Mouse (Mus musculus): Measurements from ENCODE around the gene Elane. TPM values are rescaled to one million over a fixed set of nuclear protein-coding genes. Genes with fewer than 3 reads are reported as not detected.
A peak's percentile ranks its signal among the peaks of the same experiment; 100 is the strongest.

Elane gene
- polyA plus RNA-seq, 1 experiment from 2014 or later, result 11.1 TPM

DNA sequence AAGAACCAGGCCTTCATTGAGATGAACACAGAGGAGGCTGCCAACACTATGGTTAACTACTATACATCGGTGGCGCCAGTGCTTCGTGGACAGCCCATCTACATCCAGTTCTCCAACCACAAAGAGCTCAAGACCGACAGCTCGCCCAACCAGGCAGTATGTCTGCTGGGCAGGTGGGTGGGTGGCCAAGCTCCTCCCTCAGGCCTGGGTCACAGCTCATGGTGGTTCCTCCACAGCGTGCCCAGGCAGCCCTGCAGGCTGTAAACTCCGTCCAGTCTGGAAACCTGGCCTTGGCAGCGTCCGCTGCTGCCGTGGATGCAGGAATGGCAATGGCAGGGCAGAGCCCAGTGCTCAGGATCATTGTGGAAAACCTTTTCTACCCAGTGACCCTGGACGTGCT lies 26.9 kb upstream of the Elane start:
- no peak overlapping the region for H3K27ac ChIP-seq
- no peaks in the 10 kb centered on the region for H3K9me3 ChIP-seq
- H3K4me2 ChIP-seq, result no peak overlapping the region
- no peak for ATAC-seq (ENCODE audit: insufficient read depth, low FRiP score, low read depth)
- peaks cover 50% of the 10 kb centered on the region for H3K36me3 ChIP-seq
- no peaks in the 10 kb centered on the region for H3K27me3 ChIP-seq (replicated peaks)
- H3K4me1 ChIP-seq, result peaks cover 40% of the 10 kb centered on the region
- H3K4me3 ChIP-seq (replicated peaks), result no peak overlapping the region
- 74% methylated on average over 11 of the region's 11 CpGs for WGBS
- H3K9ac ChIP-seq, result no peak overlapping the region

DNA sequence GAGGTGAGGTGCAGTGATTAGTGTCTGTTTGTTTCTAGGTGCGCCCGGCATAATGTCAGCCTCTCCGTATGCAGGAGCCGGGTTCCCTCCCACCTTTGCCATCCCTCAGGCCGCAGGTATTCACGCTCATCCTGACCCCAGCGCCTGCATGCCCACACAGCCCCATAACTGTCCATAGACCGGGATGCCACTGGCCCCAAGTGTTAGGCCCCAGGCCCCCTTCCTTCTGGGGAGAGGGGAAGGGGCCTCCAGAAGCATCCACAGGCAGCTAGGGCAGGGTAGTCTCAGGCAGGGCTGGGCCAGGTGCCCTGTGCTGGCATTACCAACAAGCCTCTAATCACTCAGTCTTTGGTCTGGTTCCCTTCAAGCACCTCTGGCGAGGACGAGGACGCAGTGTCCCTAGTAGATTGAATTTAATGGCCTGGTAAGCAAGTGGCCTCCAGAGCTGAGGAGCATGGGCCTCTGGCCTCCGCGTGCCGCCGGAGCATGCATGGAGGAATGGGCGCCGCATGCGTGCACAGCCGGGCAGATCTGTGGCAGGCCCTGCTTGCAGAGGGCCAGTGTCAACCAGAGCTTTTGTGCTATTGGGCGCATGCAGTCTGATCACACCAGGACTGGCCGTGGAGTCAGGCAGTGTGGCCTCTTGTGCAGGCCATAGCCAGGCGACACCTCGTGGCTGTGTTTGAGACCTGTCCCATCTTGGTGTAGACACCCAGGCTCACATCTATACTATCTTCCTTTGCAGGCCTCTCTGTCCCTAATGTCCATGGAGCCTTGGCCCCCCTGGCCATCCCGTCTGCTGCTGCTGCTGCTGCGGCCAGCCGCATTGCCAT lies 25.8 kb upstream of the Elane start:
- Histone ChIP-seq H3K36me3 (peaks cover 59% of the 10 kb centered on the region), H3K27ac (no peak overlapping the region), H3K9ac (no peak overlapping the region), H3K4me2 (no peak overlapping the region), H3K9me3 (no peaks in the 10 kb centered on the region), H3K27me3 (replicated peaks) (no peaks in the 10 kb centered on the region), H3K4me1 (peaks cover 42% of the 10 kb centered on the region), H3K4me3 (replicated peaks) (no peak overlapping the region)
- WGBS, result 91% methylated on average over 26 of the region's 26 CpGs
- no peak for ATAC-seq (ENCODE audit: insufficient read depth, low FRiP score, low read depth)

DNA sequence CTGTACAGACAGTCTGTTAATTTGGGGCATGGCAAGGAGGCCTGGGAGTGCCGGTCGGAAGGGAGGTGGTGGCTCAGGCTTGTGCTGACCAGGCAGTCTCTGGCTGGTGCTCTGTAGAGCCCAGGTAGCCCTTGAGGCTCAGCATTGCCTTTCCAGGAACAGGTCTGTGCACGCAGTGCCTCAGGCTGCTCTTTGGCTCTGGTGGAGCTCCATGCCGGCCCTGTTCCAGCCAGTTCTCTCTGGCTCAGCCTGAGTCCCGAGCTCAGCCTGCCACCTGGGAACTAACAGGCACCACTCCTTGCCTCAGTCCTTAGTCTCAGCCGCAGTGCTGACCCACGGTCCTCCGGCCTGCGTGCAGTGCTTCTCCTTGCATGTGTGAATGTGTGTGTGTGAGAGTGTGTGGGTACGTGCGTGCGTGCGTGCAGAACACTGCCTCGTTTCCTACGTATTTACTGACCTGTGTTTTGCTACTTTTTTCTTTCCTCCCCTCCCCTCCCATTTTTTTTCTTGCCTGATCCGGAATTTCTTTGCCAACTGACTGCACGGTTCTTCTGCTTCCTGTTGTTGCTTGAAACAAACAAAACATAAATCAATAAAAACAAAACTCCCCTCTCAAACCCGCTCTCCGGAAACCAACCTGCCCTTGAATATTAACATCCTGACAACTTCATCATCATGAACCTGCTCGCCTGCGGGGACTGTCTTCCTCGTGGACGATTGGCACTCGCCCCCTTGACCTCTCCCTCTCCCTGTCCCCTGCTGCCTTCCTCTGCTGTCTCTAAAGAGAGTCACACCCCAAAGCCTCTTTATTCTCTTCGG lies 24.6 kb upstream of the Elane start:
- peaks cover 40% of the 10 kb centered on the region for H3K4me1 ChIP-seq
- ATAC-seq (ENCODE audit: insufficient read depth, low FRiP score, low read depth), result no peak
- no peak overlapping the region for H3K4me2 ChIP-seq
- WGBS, result 71% methylated on average over 25 of the region's 25 CpGs
- H3K9me3 ChIP-seq, result no peaks in the 10 kb centered on the region
- H3K27me3 ChIP-seq (replicated peaks), result no peaks in the 10 kb centered on the region
- H3K9ac ChIP-seq, result no peak overlapping the region
- no peak overlapping the region for H3K4me3 ChIP-seq (replicated peaks)
- peaks cover 64% of the 10 kb centered on the region for H3K36me3 ChIP-seq
- no peak overlapping the region for H3K27ac ChIP-seq

- Histone ChIP-seq H3K9me3 (no peaks in the 10 kb centered on the region), H3K4me3 (replicated peaks) (no peak overlapping the region), H3K27ac (no peak overlapping the region), H3K4me2 (no peak overlapping the region), H3K36me3 (peaks cover 64% of the 10 kb centered on the region), H3K4me1 (peaks cover 32% of the 10 kb centered on the region), H3K27me3 (replicated peaks) (no peaks in the 10 kb centered on the region), H3K9ac (no peak overlapping the region)
- 86% methylated on average over 23 of the region's 23 CpGs for WGBS
- ATAC-seq (ENCODE audit: insufficient read depth, low FRiP score, low read depth), result no peak
These were observed 23.8 kb upstream of the Elane start for GRCm38 (mm10) chr10:79862049-79862788.

- Histone ChIP-seq H3K4me1 (peaks cover 25% of the 10 kb centered on the region), H3K9ac (no peak overlapping the region), H3K9me3 (no peaks in the 10 kb centered on the region), H3K4me3 (replicated peaks) (no peak overlapping the region), H3K27ac (no peak overlapping the region), H3K4me2 (no peak overlapping the region), H3K27me3 (replicated peaks) (no peaks in the 10 kb centered on the region), H3K36me3 (peaks cover 64% of the 10 kb centered on the region)
- ATAC-seq (ENCODE audit: insufficient read depth, low FRiP score, low read depth), result no peak
- 61% methylated on average over 10 of the region's 10 CpGs for WGBS
These were observed 23.1 kb upstream of the Elane start for GRCm38 (mm10) chr10:79862925-79863324.

DNA sequence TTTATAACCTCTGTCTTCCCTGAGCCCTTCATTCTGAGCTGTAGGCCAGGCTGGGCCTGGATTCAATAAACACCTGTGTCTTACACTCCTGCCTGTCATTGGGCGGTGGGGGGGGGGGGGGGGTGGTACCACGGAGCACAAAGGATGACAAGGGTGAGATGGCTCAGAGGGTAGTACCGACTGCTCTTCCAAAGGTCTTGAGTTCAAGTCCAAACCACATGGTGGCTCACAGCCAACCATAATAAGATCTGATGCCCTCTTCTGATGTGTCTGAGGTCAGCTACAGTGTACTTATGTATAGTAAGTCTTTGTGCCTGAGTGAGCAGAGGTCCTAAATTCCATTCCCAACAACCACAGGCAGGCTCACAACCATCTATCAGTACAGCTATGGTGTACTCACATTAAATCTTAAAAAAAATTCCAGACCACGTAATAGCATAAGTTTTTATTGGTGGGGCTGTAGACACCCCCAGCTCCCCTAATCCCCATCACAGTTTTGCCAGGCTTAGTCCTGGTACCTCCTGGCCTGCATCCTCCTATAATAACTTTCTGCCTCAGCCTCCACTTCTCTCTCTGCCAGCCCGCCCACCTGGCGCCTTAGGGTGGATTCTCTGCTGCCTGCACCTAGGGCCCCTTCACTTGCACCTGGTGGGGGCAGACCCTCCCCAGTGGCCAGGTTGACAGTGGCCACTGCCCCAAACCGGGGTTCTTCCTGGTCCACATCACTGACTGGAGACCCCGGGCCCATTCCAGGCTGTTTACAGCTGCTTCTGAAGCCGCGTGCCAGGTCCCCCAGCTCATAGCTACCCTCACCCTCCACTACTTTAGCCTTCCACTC lies 21.5 kb upstream of the Elane start:
- no peak for ATAC-seq (ENCODE audit: insufficient read depth, low FRiP score, low read depth)

GRCm38 (mm10) chr10:79865189-79865601 lies 20.9 kb upstream of the Elane start:
- Histone ChIP-seq H3K9me3 (no peaks in the 10 kb centered on the region), H3K4me2 (no peak overlapping the region), H3K9ac (no peak overlapping the region), H3K4me3 (replicated peaks) (no peak overlapping the region), H3K27me3 (replicated peaks) (no peaks in the 10 kb centered on the region), H3K36me3 (peaks cover 47% of the 10 kb centered on the region), H3K27ac (no peak overlapping the region; the same call in 1 of the 2 replicates), H3K4me1 (peaks cover 10% of the 10 kb centered on the region; the same call in 1 of the 2 replicates)
- 53% methylated on average over 12 of the region's 12 CpGs for WGBS
- ATAC-seq (ENCODE audit: insufficient read depth, low FRiP score, low read depth), result 0 out of 2 replicates have a peak, but pooled peaks have one; percentile 7

More for the DNA sequence above, 21.5 kb upstream of the Elane start:
- Histone ChIP-seq H3K4me2 (no peak overlapping the region), H3K27me3 (replicated peaks) (no peaks in the 10 kb centered on the region), H3K9ac (no peak overlapping the region), H3K36me3 (peaks cover 54% of the 10 kb centered on the region), H3K4me3 (replicated peaks) (no peak overlapping the region), H3K27ac (no peak overlapping the region), H3K4me1 (peaks cover 10% of the 10 kb centered on the region; the same call in 1 of the 2 replicates), H3K9me3 (no peaks in the 10 kb centered on the region)
- 47% methylated on average over 10 of the region's 10 CpGs for WGBS

- Histone ChIP-seq H3K4me3 (replicated peaks) (no peak overlapping the region), H3K27ac (no peak overlapping the region; the same call in 1 of the 2 replicates), H3K9me3 (no peaks in the 10 kb centered on the region), H3K9ac (no peak overlapping the region), H3K4me2 (no peak overlapping the region), H3K36me3 (peaks cover 41% of the 10 kb centered on the region), H3K27me3 (replicated peaks) (no peaks in the 10 kb centered on the region), H3K4me1 (peaks cover 4% of the 10 kb centered on the region; the same call in 1 of the 2 replicates)
- ATAC-seq (ENCODE audit: insufficient read depth, low FRiP score, low read depth), result no peak
- 65% methylated on average over 19 of the region's 19 CpGs for WGBS
These were observed 20.2 kb upstream of the Elane start for GRCm38 (mm10) chr10:79865801-79866295.

DNA sequence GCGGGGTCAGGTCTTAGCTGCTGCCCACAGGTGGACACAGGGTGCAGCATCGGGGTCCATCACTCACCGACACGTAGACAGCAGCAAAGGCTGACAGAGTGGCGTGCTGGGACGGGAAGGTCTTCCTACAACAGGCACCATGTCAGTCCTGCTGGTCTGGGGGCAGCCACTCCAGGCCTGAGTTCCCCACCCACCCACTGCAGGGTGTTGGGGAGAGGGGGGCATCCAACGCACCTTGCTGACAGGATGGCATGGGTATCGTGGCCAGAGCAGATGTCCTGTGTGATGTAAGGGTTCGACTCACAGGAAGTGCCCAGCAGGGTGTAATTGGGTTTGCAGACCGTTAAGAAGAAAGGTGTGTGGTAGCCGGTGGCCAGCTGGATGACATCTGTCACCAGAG lies 19.4 kb upstream of the Elane start:
- Histone ChIP-seq H3K27me3 (replicated peaks) (no peaks in the 10 kb centered on the region), H3K27ac (no peak overlapping the region), H3K9me3 (no peaks in the 10 kb centered on the region), H3K36me3 (peaks cover 33% of the 10 kb centered on the region), H3K4me2 (no peak overlapping the region), H3K9ac (no peak overlapping the region), H3K4me3 (replicated peaks) (no peak overlapping the region), H3K4me1 (peaks cover 3% of the 10 kb centered on the region; the same call in 1 of the 2 replicates)
- no peak; the same call in 1 of the 2 replicates for ATAC-seq (ENCODE audit: insufficient read depth, low FRiP score, low read depth)
- WGBS, result 72% methylated on average over 11 of the region's 11 CpGs

GRCm38 (mm10) chr10:79871845-79872244 lies 14.2 kb upstream of the Elane start:
- Histone ChIP-seq H3K9ac (no peak overlapping the region), H3K9me3 (no peaks in the 10 kb centered on the region), H3K4me1 (peaks cover 14% of the 10 kb centered on the region; the same call in 1 of the 2 replicates), H3K36me3 (no peaks in the 10 kb centered on the region), H3K4me2 (no peak overlapping the region), H3K27ac (no peak overlapping the region), H3K27me3 (replicated peaks) (no peaks in the 10 kb centered on the region), H3K4me3 (replicated peaks) (no peak overlapping the region)
- no peak for ATAC-seq (ENCODE audit: insufficient read depth, low FRiP score, low read depth)
- 87% methylated on average over 8 of the region's 8 CpGs for WGBS

DNA sequence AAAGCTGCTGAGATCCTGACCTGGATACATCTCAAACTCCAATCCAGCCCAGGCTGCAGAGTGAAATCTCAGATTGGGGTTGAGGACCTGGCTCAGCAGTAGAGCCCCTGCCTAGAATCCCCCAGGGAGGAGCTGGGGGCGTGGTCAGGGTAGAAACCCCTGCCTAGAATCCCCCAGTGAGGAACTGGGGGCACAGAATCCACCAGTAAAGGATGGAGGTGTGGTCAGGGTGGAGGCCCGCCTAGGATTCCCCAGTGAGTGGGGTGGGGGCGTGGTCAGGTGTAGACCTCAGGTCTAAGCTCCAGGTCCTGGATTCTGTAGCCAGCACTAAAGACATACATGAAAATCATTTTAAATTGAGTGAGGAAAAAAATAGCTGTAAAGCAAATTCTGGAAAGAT lies 13.2 kb upstream of the Elane start:
- 47% methylated on average over 3 of the region's 3 CpGs for WGBS
- no peak overlapping the region for H3K27ac ChIP-seq
- H3K4me2 ChIP-seq, result peak overlapping the region; percentile 99
- no peaks in the 10 kb centered on the region for H3K9me3 ChIP-seq
- H3K4me1 ChIP-seq, result peaks cover 23% of the 10 kb centered on the region; the same call in 1 of the 2 replicates
- H3K4me3 ChIP-seq (replicated peaks), result no peak overlapping the region
- H3K9ac ChIP-seq, result no peak overlapping the region
- no peaks in the 10 kb centered on the region for H3K36me3 ChIP-seq
- H3K27me3 ChIP-seq (replicated peaks), result no peaks in the 10 kb centered on the region
- no peak for ATAC-seq (ENCODE audit: insufficient read depth, low FRiP score, low read depth)
